Mouse (Mus musculus) MEL (cell line): ENCODE results near the gene Pcnx2.

Source experiments
- MEF2A ChIP-seq: IDR thresholded peaks from 2 replicates; pipeline ENCODE4 v1.6.1; 2014; ENCODE audit warnings: low read depth, mild to moderate bottlenecking, inconsistent platforms, low read length, improper control_type of control experiment; ENCODE audit not compliant: poor library complexity, insufficient replicate concordance, severe bottlenecking; ENCODE audit errors: extremely low read depth
- POLR2AphosphoS5 ChIP-seq: IDR thresholded peaks from 2 replicates; pipeline ENCODE4 v1.6.1; 2012; ENCODE audit warnings: low read depth, borderline replicate concordance, mild to moderate bottlenecking, inconsistent platforms, low read length, moderate library complexity, mixed read lengths
- ZC3H11A ChIP-seq: IDR thresholded peaks from 2 replicates; pipeline ENCODE4 v1.6.1; 2012; ENCODE audit warnings: low read depth, mild to moderate bottlenecking, inconsistent platforms, low read length, improper control_type of control experiment
- ZNF384 ChIP-seq: IDR thresholded peaks from 2 replicates; pipeline ENCODE4 v1.6.1; 2012; ENCODE audit warnings: low read depth, mild to moderate bottlenecking, inconsistent platforms, low read length, improper control_type of control experiment

DNA sequence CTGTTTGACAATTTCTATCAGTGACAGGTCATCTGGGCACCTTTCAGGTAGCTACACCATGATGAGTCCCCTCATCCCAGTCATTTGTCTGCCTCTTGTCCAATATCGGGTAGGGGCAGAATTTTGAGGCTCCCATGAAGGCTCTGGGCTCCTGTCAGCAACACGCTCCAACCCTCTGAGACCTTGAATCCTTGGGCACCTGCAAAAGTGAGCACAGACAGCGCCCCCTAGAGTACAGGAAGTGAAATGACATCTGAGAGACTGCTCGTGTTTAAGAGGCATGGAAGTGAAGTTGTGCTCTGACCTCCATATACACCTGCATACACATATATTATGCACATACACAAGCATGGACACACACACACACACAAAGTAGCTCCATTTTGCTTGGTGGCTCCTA is 179.2 kb downstream of the Pcnx2 start:
- TF ChIP-seq ZC3H11A = no peak
- TF ChIP-seq POLR2AphosphoS5 = no peak
- no peak for TF ChIP-seq ZNF384
- no peak for TF ChIP-seq MEF2A
